Mouse (Mus musculus): ENCODE data around the gene Dot1l. TPM values are rescaled to one million over a fixed set of nuclear protein-coding genes. Genes with fewer than 3 reads are reported as not detected.
"Not testable (repeated sequence)": the region's sequence is repeated elsewhere in the genome, so short reads cannot be mapped to it uniquely, and the experiment has no call there.

Dot1l gene
- polyA plus RNA-seq, 1 experiment from 2014 or later = 17.3 TPM

GRCm38 (mm10) chr10:80826151-80827062, 71.4 kb downstream of the Dot1l start, which contains the start of gene Oaz1:
Gene Oaz1 (plus strand): TSS chr10:80826656.
- Histone ChIP-seq H3K9me3 (ENCODE audit: low read length) (no peaks in the 10 kb centered on the region), H3K27ac (ENCODE audit: low read length) (peak within 1 kb of the TSS; percentile 90), H3K4me2 (replicated peaks; ENCODE audit: low read depth, low read length) (peak within 1 kb of the TSS; percentile 94), H3K36me3 (ENCODE audit: insufficient read depth, low read length) (peaks cover 13% of the 10 kb centered on the region), H3K4me3 (ENCODE audit: low read length) (peak within 1 kb of the TSS; percentile 64), H3K9ac (replicated peaks; ENCODE audit: low read length) (peak within 1 kb of the TSS; percentile 96), H3K4me1 (ENCODE audit: insufficient read depth, low read length) (peaks cover 38% of the 10 kb centered on the region), H3K27me3 (ENCODE audit: insufficient read depth, low read length) (no peaks in the 10 kb centered on the region)
- peak; percentile 97 for ATAC-seq (ENCODE audit: low FRiP score, low TSS enrichment)
- WGBS = under 1% methylated on average over 80 of the region's 82 CpGs

- Histone ChIP-seq H3K9me3 (ENCODE audit: low read length) (no peaks in the 10 kb centered on the region), H3K4me2 (replicated peaks; ENCODE audit: low read depth, low read length) (peak overlapping the region; percentile 94), H3K27ac (ENCODE audit: low read length) (peak overlapping the region; percentile 90), H3K36me3 (ENCODE audit: insufficient read depth, low read length) (peaks cover 13% of the 10 kb centered on the region), H3K9ac (replicated peaks; ENCODE audit: low read length) (peak overlapping the region; percentile 96), H3K4me1 (ENCODE audit: insufficient read depth, low read length) (peaks cover 38% of the 10 kb centered on the region), H3K27me3 (ENCODE audit: insufficient read depth, low read length) (no peaks in the 10 kb centered on the region), H3K4me3 (ENCODE audit: low read length) (peak overlapping the region; percentile 64)
- 4% methylated on average over 29 of the region's 29 CpGs for WGBS
- no peak for ATAC-seq (ENCODE audit: low FRiP score, low TSS enrichment)
Measured at GRCm38 (mm10) chr10:80827063-80827869, 72.3 kb downstream of the Dot1l start.

GRCm38 (mm10) chr10:80827870-80828420, 72.9 kb downstream of the Dot1l start:
- peak overlapping the region; percentile 64 for H3K4me3 ChIP-seq (ENCODE audit: low read length)
- H3K36me3 ChIP-seq (ENCODE audit: insufficient read depth, low read length) = peaks cover 13% of the 10 kb centered on the region
- H3K9me3 ChIP-seq (ENCODE audit: low read length) = no peaks in the 10 kb centered on the region
- 66% methylated on average over 10 of the region's 10 CpGs for WGBS
- peak overlapping the region; percentile 94 for H3K4me2 ChIP-seq (replicated peaks; ENCODE audit: low read depth, low read length)
- peaks cover 38% of the 10 kb centered on the region for H3K4me1 ChIP-seq (ENCODE audit: insufficient read depth, low read length)
- no peak overlapping the region for H3K27ac ChIP-seq (ENCODE audit: low read length)
- peak overlapping the region; percentile 96 for H3K9ac ChIP-seq (replicated peaks; ENCODE audit: low read length)
- no peaks in the 10 kb centered on the region for H3K27me3 ChIP-seq (ENCODE audit: insufficient read depth, low read length)
- ATAC-seq (ENCODE audit: low FRiP score, low TSS enrichment) = no peak

GRCm38 (mm10) chr10:80828587-80828986, 73.6 kb downstream of the Dot1l start:
- not testable (repeated sequence) for H3K27me3 ChIP-seq (ENCODE audit: insufficient read depth, low read length); ATAC-seq (ENCODE audit: low FRiP score, low TSS enrichment); H3K9ac ChIP-seq (replicated peaks; ENCODE audit: low read length); H3K9me3 ChIP-seq (ENCODE audit: low read length); H3K27ac ChIP-seq (ENCODE audit: low read length)
- 72% methylated on average over 8 of the region's 9 CpGs for WGBS
- Histone ChIP-seq H3K4me3 (ENCODE audit: low read length) (peak overlapping the region; percentile 64; the same call in 1 of the 2 replicates), H3K36me3 (ENCODE audit: insufficient read depth, low read length) (peaks cover 13% of the 10 kb centered on the region), H3K4me1 (ENCODE audit: insufficient read depth, low read length) (peaks cover 38% of the 10 kb centered on the region), H3K4me2 (replicated peaks; ENCODE audit: low read depth, low read length) (peak overlapping the region; percentile 94)

GRCm38 (mm10) chr10:80829359-80830278, 74.6 kb downstream of the Dot1l start:
- no peak overlapping the region for H3K4me2 ChIP-seq (replicated peaks; ENCODE audit: low read depth, low read length)
- 61% methylated on average over 1 of the region's 1 CpGs for WGBS
- H3K36me3 ChIP-seq (ENCODE audit: insufficient read depth, low read length) = peaks cover 13% of the 10 kb centered on the region
- H3K4me1 ChIP-seq (ENCODE audit: insufficient read depth, low read length) = peaks cover 32% of the 10 kb centered on the region
- no peak overlapping the region for H3K9ac ChIP-seq (replicated peaks; ENCODE audit: low read length)
- no peak overlapping the region for H3K4me3 ChIP-seq (ENCODE audit: low read length)
- H3K27ac ChIP-seq (ENCODE audit: low read length) = no peak overlapping the region
- no peak for ATAC-seq (ENCODE audit: low FRiP score, low TSS enrichment)
- peaks cover 14% of the 10 kb centered on the region for H3K27me3 ChIP-seq (ENCODE audit: insufficient read depth, low read length)
- peaks cover 5% of the 10 kb centered on the region; the same call in 1 of the 2 replicates for H3K9me3 ChIP-seq (ENCODE audit: low read length)

GRCm38 (mm10) chr10:80831136-80831535, 76.1 kb downstream of the Dot1l start:
- Histone ChIP-seq H3K9me3 (ENCODE audit: low read length) (peaks cover 16% of the 10 kb centered on the region; the same call in 1 of the 2 replicates), H3K4me2 (replicated peaks; ENCODE audit: low read depth, low read length) (no peak overlapping the region), H3K27ac (ENCODE audit: low read length) (peak overlapping the region; percentile 15; the same call in 1 of the 2 replicates), H3K4me1 (ENCODE audit: insufficient read depth, low read length) (peaks cover 29% of the 10 kb centered on the region), H3K4me3 (ENCODE audit: low read length) (no peak overlapping the region), H3K27me3 (ENCODE audit: insufficient read depth, low read length) (peaks cover 29% of the 10 kb centered on the region), H3K9ac (replicated peaks; ENCODE audit: low read length) (no peak overlapping the region), H3K36me3 (ENCODE audit: insufficient read depth, low read length) (peaks cover 13% of the 10 kb centered on the region)
- WGBS = 3% methylated on average over 9 of the region's 9 CpGs
- peak; percentile 14; the same call in 1 of the 2 replicates for ATAC-seq (ENCODE audit: low FRiP score, low TSS enrichment)

GRCm38 (mm10) chr10:80832818-80833217, 77.8 kb downstream of the Dot1l start:
- Histone ChIP-seq H3K4me3 (ENCODE audit: low read length) (no peak overlapping the region), H3K27ac (ENCODE audit: low read length) (no peak overlapping the region), H3K4me2 (replicated peaks; ENCODE audit: low read depth, low read length) (no peak overlapping the region), H3K4me1 (ENCODE audit: insufficient read depth, low read length) (peaks cover 26% of the 10 kb centered on the region), H3K9me3 (ENCODE audit: low read length) (peaks cover 16% of the 10 kb centered on the region; the same call in 1 of the 2 replicates), H3K9ac (replicated peaks; ENCODE audit: low read length) (no peak overlapping the region), H3K27me3 (ENCODE audit: insufficient read depth, low read length) (peaks cover 32% of the 10 kb centered on the region), H3K36me3 (ENCODE audit: insufficient read depth, low read length) (peaks cover 13% of the 10 kb centered on the region)
- ATAC-seq (ENCODE audit: low FRiP score, low TSS enrichment) = no peak
- 68% methylated on average over 7 of the region's 7 CpGs for WGBS

GRCm38 (mm10) chr10:80835617-80836016, 80.6 kb downstream of the Dot1l start:
- Histone ChIP-seq H3K27ac (ENCODE audit: low read length) (no peak overlapping the region), H3K9ac (replicated peaks; ENCODE audit: low read length) (no peak overlapping the region), H3K9me3 (ENCODE audit: low read length) (peaks cover 16% of the 10 kb centered on the region; the same call in 1 of the 2 replicates), H3K4me3 (ENCODE audit: low read length) (no peak overlapping the region), H3K4me1 (ENCODE audit: insufficient read depth, low read length) (peaks cover 5% of the 10 kb centered on the region), H3K36me3 (ENCODE audit: insufficient read depth, low read length) (no peaks in the 10 kb centered on the region), H3K27me3 (ENCODE audit: insufficient read depth, low read length) (peaks cover 32% of the 10 kb centered on the region), H3K4me2 (replicated peaks; ENCODE audit: low read depth, low read length) (no peak overlapping the region)
- 58% methylated on average over 30 of the region's 30 CpGs for WGBS
- ATAC-seq (ENCODE audit: low FRiP score, low TSS enrichment) = no peak

Data from kidney, embryonic 16.5 days (tissue).